Mouse (Mus musculus): ENCODE results near the gene Ces5a.

The Ces5a gene

DNA sequence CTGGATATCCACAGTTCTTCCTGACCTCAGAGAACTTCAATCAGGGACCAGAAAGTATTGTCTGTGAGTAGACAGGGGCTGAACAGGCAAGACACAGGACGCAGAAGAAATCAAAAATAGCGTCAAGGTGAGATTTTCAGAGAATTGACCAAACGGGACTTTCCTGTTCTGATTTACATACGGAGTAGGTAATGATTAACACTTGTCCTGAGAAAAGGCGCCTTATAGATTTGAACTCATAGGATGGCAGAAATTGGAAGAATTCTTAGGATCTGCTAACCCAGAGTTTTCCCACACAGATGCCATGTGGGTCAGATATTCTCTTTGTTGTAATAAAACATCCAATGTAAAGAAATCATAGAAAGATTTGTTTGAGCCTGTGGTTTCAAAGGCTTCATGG is at the start of gene Ces5a:
TSS of gene Ces5a (minus strand) at position 101 of the 400 bp plus-strand sequence.
- DNase-seq (ENCODE audit: low read depth, low spot score) = no peak

DNA sequence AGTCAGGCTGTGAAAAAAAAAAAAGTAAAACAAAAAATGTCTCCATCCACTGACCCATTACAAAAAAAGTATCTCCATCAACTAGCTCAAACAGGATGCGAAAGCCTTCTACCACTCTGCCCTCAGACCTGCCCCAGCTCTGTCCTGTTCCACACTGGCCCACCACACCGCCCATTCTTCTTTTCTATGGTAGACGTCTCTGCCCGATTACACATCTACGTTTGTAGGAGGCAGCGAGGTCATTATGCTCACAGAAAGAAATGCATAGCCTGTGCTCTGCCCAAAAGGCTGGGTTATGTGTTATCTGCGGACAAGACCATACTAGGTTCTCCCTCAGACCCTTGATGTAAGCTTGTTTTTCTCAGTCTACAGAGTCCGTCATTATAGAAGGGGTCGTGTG is 37.2 kb upstream of the Ces5a start:
- no peak for DNase-seq (ENCODE audit: low read depth, low spot score)

DNA sequence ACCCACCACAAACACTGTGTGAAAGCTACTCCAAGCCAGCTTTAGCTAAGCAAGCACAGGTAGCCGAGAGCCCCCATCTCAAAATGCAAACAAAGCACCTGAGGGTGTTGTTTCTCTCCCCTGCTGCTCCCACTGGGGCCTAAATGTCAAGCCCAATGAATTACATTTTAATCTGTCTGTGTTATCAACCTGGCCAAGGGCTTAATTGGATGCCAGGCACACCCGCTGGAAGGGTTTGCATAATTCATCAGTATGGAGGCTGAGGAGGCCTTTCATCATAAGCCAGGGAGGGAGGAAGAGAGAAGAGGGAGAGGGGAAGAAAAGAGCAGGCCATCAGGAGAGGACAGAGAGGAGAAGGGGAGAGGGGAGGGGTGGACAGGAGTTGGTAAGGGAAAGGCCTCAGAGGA is 36.5 kb upstream of the Ces5a start:
- no peak for DNase-seq (ENCODE audit: low read depth, low spot score)

DNA sequence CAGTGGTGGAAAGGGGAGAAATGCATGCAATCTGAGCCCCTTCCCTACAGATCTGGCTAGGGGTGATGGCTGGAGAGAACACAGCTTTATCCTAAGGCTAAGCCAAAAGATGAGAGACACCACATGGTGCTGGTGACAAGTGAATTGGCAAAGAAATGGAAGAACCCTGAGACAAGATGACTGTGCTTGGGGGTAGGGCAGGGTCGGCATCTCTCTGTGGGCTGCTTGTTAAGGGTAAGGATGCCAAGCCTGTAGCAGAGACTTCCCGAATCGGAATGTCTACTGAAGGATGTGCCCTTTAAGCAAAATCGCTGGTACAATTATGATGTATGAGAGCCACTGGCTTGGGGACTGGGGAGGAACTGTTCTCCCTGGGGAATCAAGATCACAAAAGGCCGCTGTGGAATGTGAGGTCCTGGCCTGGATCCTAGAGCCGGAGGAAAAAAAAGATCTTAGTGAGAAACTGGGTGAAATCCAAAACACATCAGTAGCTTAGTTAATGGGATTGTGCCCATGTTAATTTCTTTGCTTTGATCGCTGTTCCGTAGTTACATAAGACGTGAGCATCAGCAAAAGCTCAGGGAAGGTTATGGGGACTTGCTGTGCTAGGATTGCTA is 35.8 kb upstream of the Ces5a start:
- DNase-seq (ENCODE audit: low read depth, low spot score) = no peak

DNA sequence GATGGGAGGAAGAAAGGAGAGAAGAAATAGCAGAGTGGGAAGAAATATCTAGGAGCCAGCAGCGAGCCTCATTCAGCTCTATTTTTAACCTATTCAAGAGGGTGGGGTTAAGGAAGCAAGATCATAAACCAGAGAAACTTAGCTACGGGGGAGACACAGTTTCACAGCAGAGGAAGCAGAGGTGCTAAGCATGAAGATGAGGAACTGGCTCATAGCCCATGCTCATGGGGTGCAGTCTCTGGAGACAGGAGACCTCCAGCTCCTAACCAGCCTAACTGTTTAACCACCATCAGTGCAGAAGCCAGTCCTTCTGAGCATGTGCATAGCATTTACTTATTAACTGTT is 34.5 kb upstream of the Ces5a start:
- no peak for DNase-seq (ENCODE audit: low read depth, low spot score)

- no peak for DNase-seq (ENCODE audit: low read depth, low spot score)
Observed at GRCm38 (mm10) chr8:93569311-93570185, 33.9 kb upstream of the Ces5a start.

GRCm38 (mm10) chr8:93568666-93569065 is 33.0 kb upstream of the Ces5a start:
- DNase-seq (ENCODE audit: low read depth, low spot score) = no peak

GRCm38 (mm10) chr8:93567086-93567485 is 31.5 kb upstream of the Ces5a start:
- DNase-seq (ENCODE audit: low read depth, low spot score) = no peak

DNA sequence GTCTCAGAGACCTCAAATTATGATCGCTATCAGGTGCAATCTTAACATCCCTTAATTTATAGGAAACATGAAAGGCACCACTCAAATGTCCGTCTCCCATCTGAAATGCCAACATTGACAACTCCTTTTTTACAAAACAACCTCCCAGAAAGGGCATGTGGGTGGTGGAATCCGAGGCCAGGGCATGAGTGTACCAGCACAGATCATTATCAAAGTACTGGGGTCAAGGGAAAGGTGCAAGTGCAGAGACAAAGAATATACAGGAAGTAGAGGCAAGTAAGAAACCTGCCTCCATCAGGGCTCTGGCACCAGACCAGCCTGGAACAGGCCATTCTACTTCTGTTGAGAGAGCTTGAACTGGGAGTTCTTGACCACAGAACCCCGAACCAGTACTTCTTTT is 29.0 kb upstream of the Ces5a start:
- no peak for DNase-seq (ENCODE audit: low read depth, low spot score)

GRCm38 (mm10) chr8:93563551-93563950 is 27.9 kb upstream of the Ces5a start:
- no peak for DNase-seq (ENCODE audit: low read depth, low spot score)

DNA sequence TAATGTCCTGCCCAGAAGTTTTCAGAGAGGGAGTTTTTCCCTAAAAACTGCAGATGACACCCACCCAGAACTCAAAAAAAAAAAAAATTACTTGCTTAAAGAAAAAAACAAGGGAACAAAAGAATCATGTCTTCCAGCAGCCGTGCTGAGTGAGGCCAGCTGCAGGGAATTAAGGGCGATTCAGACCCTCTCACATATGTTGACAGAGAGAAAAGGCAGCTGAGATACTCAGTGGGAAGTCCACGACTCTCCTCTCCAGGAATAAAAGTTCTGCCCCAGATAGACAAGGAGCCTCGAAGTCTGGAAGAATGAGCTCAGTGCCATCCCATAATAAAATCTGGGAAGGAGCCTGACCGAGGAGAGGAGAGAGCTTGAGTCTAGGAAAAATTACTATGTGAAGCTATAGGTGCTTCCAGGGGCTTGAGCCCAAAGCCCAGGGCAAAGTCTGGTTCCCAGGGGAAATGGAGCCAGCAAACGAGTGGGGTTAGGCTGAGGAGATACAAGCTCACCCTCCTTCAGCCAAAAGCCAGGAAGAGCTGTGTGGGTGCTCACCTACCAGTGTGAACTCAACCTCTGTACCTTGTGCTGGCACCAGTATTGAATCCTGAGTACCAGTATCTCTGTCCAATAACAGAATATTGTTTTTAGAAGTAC is 27.1 kb upstream of the Ces5a start:
- DNase-seq (ENCODE audit: low read depth, low spot score) = no peak

GRCm38 (mm10) chr8:93561271-93561670 is 25.6 kb upstream of the Ces5a start:
- no peak for DNase-seq (ENCODE audit: low read depth, low spot score)

DNA sequence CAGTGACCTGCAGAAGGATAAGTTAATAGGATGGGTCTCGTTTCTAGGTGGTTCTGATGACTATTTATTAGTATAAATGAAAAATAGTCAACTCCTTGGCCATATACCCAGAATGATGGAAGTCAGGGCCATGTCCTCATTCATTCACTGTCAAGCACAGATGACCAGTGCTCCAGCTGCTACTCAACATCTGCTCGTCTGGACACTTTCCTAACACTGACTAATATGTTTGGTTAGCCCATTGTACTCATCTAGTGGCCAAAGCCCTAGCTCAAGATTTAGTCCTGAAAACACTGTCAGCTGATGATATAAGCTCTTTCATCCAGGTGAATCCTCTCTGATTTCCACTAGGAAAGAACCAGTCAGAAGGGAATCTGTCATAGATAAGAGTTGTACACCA is 24.1 kb upstream of the Ces5a start:
- DNase-seq (ENCODE audit: low read depth, low spot score) = no peak

- DNase-seq (ENCODE audit: low read depth, low spot score) = no peak
Observed at GRCm38 (mm10) chr8:93502634-93503033, 33.0 kb downstream of the Ces5a start.

- no peak for DNase-seq (ENCODE audit: low read depth, low spot score)
Observed at GRCm38 (mm10) chr8:93499437-93499836, 36.2 kb downstream of the Ces5a start.

DNA sequence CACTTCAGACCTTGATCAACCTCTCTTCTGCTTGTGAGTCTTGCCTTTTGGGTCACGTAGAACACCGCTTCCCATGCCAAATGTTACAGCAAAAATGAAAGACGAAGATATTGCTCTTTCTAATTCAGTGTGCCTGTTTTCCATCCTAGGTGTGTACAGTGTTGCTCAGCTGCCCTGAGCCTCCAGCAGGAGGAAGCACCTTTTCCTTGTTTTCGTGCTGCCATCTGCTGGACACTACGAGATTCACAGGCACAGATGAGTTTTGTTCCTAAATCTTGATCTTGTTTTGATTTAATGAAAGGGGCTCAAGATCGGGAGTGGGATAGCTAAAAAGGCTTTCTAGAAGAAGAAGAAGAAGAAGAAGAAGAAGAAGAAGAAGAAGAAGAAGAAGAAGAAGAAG is 40.3 kb downstream of the Ces5a start:
- DNase-seq (ENCODE audit: low read depth, low spot score) = peak; percentile 39

- DNase-seq (ENCODE audit: low read depth, low spot score) = no peak
Observed at GRCm38 (mm10) chr8:93488743-93489142, 46.9 kb downstream of the Ces5a start.

DNA sequence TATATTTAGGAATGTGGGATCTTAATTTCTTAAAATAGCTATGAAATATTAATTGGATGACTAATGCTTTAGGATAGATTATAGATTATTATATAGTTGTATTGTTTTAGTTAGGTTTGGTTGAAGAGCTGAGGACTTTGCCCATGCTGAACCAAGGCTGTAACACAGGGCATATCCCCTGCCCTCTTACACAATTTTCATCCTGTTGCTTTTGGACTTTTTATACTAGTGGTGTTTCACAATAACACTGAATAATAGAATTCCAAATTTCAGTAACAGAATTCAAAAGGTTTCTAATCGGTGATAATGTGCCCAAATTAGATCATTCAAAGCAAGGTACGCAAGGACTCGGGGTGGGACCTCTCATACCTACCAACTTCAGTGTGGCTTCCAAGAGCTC is 57.4 kb downstream of the Ces5a start:
- DNase-seq (ENCODE audit: low read depth, low spot score) = no peak

GRCm38 (mm10) chr8:93469733-93470132 is 65.9 kb downstream of the Ces5a start:
- DNase-seq (ENCODE audit: low read depth, low spot score) = peak; percentile 2

DNA sequence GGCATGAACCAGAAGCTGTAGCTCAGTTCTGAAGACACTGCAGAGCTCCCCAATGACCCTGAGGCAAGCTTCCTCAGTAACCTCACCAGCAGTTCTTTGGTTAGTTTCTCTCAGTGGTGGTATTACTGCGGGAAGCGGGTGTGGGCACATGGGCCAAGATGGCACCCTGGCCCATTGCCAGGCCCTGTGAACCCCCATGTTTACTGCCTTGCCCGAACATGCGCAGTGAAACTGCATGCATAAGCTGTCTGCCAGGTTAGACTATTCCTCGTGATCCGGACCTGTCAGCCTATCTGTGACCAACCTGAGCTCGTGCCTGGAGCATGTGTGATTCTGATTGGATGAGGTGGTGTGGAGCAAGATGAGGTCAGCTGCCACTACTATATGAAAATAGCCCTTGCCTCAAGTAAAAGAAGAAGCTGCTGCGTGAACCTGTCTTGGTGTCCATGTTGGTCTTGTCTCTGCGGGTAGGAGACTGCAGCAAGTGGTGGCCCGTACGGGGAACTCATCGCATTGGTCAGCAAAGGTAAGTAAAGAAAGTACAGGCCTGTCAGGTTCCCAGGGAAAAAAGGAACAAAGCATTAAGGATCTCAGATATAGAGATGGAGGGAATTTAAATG is 81.3 kb downstream of the Ces5a start:
- DNase-seq (ENCODE audit: low read depth, low spot score) = no peak

Data from embryo, embryonic 11.5 days (tissue).